Mouse (Mus musculus) ES-E14 (cell line): ENCODE data around the gene Colec11. TPM values are rescaled to one million over a fixed set of nuclear protein-coding genes. Genes with fewer than 3 reads are reported as not detected.

Experiments
- DNase-seq: peaks from one replicate; pipeline ENCODE4 v3.0.0-alpha.2; 2013; ENCODE audit warnings: low read depth, low spot score
- H3K27ac ChIP-seq: 2 replicates; pipeline ENCODE4 v1.5.1; 2012; ENCODE audit warnings: low read depth, mild to moderate bottlenecking, low read length, moderate library complexity, mixed read lengths; ENCODE audit not compliant: poor library complexity, insufficient read depth, severe bottlenecking
- H3K36me3 ChIP-seq: 2 replicates; pipeline ENCODE4 v1.6.1; 2012; ENCODE audit warnings: mild to moderate bottlenecking, low read length, moderate library complexity, mixed read lengths; ENCODE audit not compliant: control insufficient read depth, poor library complexity, insufficient read depth, severe bottlenecking
- H3K4me1 ChIP-seq, 2 experiments: fragments of 150-350 bp in 1 of 2; sonication (generic) in 1 of 2; 2 replicates each; pipeline ENCODE4 v1.6.1; 2012; ENCODE audit warnings: low read length in 2 of 2, mild to moderate bottlenecking in 1 of 2, mixed read lengths in 1 of 2; ENCODE audit not compliant: control insufficient read depth in 2 of 2, insufficient read depth in 2 of 2, poor library complexity in 1 of 2
- H3K4me3 ChIP-seq, 2 experiments: fragments of 150-350 bp in 1 of 2; sonication (generic) in 1 of 2; 2 replicates each; pipeline ENCODE4 v1.5.1; 2012; ENCODE audit warnings: low read length in 2 of 2, low read depth in 1 of 2, mild to moderate bottlenecking in 1 of 2, mixed read lengths in 1 of 2; ENCODE audit not compliant: insufficient read depth in 1 of 2, poor library complexity in 1 of 2, severe bottlenecking in 1 of 2
- H3K9ac ChIP-seq: 2 replicates; pipeline ENCODE4 v1.6.1; 2012; ENCODE audit warnings: low read depth, mild to moderate bottlenecking, low read length, mixed read lengths; ENCODE audit not compliant: poor library complexity, insufficient read depth, severe bottlenecking
- H3K9me3 ChIP-seq: fragments of 150-350 bp; sonication (generic); 2 replicates; pipeline ENCODE4 v1.6.1; 2012; ENCODE audit warnings: low read depth, mild to moderate bottlenecking, low read length; ENCODE audit not compliant: control insufficient read depth, insufficient read depth
- CHD2 ChIP-seq: IDR thresholded peaks from 2 replicates; pipeline ENCODE4 v1.6.1; 2014; ENCODE audit warnings: mild to moderate bottlenecking, low read depth, low read length, inconsistent platforms
- HCFC1 ChIP-seq: IDR thresholded peaks from 2 replicates; pipeline ENCODE4 v1.6.1; 2012; ENCODE audit warnings: low read length, inconsistent platforms, borderline replicate concordance; ENCODE audit not compliant: insufficient read depth
- MAFK ChIP-seq: IDR thresholded peaks from 2 replicates; pipeline ENCODE4 v1.6.1; 2014; ENCODE audit warnings: mild to moderate bottlenecking, low read depth, low read length, inconsistent platforms; ENCODE audit not compliant: insufficient read depth
- ZC3H11A ChIP-seq: IDR thresholded peaks from 2 replicates; pipeline ENCODE4 v1.6.1; 2012; ENCODE audit warnings: low read depth, mild to moderate bottlenecking, inconsistent platforms, low read length, borderline replicate concordance
- ZNF384 ChIP-seq: IDR thresholded peaks from 2 replicates; pipeline ENCODE4 v1.6.1; 2012; ENCODE audit warnings: low read depth, low read length, inconsistent platforms
- in situ Hi-C, 2 experiments: fragments of 600-800 bp; cut with MboI; formaldehyde crosslinking; loops; one replicate each; pipeline ENCODE4 v1.15.1; 2025; ENCODE audit warnings: low sequenced_read_pairs in 2 of 2, inconsistent platforms in 1 of 2; ENCODE audit not compliant: unreplicated experiment in 2 of 2
- total RNA-seq: library from RNA; depleted of rRNA; stranded (reverse); fragments of 300-350 nt; gene quantifications from 2 replicates; pipeline ENCODE4 v1.2.3, GENCODE M21; 2012

The Colec11 gene
- total RNA-seq, 1 experiment: 0.18 TPM

GRCm38 (mm10) chr12:28578147-28578546 is 45.0 kb downstream of the Colec11 start:
- TF ChIP-seq CHD2 (no peak), MAFK (no peak), ZNF384 (no peak), HCFC1 (no peak), ZC3H11A (no peak)
- no peak for DNase-seq
- no peak overlapping the region for H3K4me3 ChIP-seq
- no peaks in the 10 kb centered on the region for H3K36me3 ChIP-seq
- H3K27ac ChIP-seq: no peak overlapping the region
- in situ Hi-C loops: no loop called here
- no peak overlapping the region for H3K9ac ChIP-seq
- no peaks in the 10 kb centered on the region for H3K4me1 ChIP-seq
- no peaks in the 10 kb centered on the region for H3K9me3 ChIP-seq

GRCm38 (mm10) chr12:28575366-28576070 is 47.7 kb downstream of the Colec11 start:
- DNase-seq: no peak
- H3K27ac ChIP-seq: no peak overlapping the region
- no peaks in the 10 kb centered on the region for H3K9me3 ChIP-seq
- H3K4me1 ChIP-seq: no peaks in the 10 kb centered on the region
- TF ChIP-seq HCFC1: no peak
- no peak for TF ChIP-seq ZC3H11A
- TF ChIP-seq ZNF384: no peak
- no peak for TF ChIP-seq CHD2
- in situ Hi-C loops: no loop called here
- H3K4me3 ChIP-seq: no peak overlapping the region
- no peaks in the 10 kb centered on the region for H3K36me3 ChIP-seq
- no peak overlapping the region for H3K9ac ChIP-seq

GRCm38 (mm10) chr12:28572241-28572640 is 50.9 kb downstream of the Colec11 start:
- Histone ChIP-seq H3K4me1 (no peaks in the 10 kb centered on the region), H3K9ac (no peak overlapping the region), H3K36me3 (no peaks in the 10 kb centered on the region), H3K9me3 (no peaks in the 10 kb centered on the region), H3K27ac (no peak overlapping the region), H3K4me3 (no peak overlapping the region)
- TF ChIP-seq CHD2: no peak
- no peak for TF ChIP-seq ZC3H11A
- TF ChIP-seq ZNF384: no peak
- no peak for TF ChIP-seq HCFC1
- no peak for TF ChIP-seq MAFK
- in situ Hi-C loops: no loop called here
- DNase-seq: no peak

- no peak for DNase-seq
- no peaks in the 10 kb centered on the region for H3K36me3 ChIP-seq
- H3K4me3 ChIP-seq: peak within 1 kb of the TSS; percentile 53 to 73; a peak in 3 of 4 replicates
- TF ChIP-seq ZNF384 (no peak), MAFK (no peak), CHD2 (no peak), ZC3H11A (no peak), HCFC1 (no peak)
- H3K9me3 ChIP-seq: no peaks in the 10 kb centered on the region
- in situ Hi-C loops: no loop called here
- H3K27ac ChIP-seq: no peak within 1 kb of the TSS
- no peaks in the 10 kb centered on the region; a peak in 1 of 4 replicates for H3K4me1 ChIP-seq
- H3K9ac ChIP-seq: peak within 1 kb of the TSS; percentile 42; the same call in 1 of the 2 replicates
Observed at GRCm38 (mm10) chr12:28552299-28552698, 70.9 kb downstream of the Colec11 start, which contains the start of gene Dcdc2c. TSS of gene Dcdc2c (minus strand) at chr12:28552399.
